Mouse (Mus musculus): ENCODE results near the gene Zkscan1.
A peak's percentile ranks its signal among the peaks of the same experiment; 100 is the strongest.

The Zkscan1 gene

GRCm38 (mm10) chr5:138117199-138118015 is 32.5 kb downstream of the Zkscan1 start:
- no peak for DNase-seq (ENCODE audit: inconsistent ontology term)

DNA sequence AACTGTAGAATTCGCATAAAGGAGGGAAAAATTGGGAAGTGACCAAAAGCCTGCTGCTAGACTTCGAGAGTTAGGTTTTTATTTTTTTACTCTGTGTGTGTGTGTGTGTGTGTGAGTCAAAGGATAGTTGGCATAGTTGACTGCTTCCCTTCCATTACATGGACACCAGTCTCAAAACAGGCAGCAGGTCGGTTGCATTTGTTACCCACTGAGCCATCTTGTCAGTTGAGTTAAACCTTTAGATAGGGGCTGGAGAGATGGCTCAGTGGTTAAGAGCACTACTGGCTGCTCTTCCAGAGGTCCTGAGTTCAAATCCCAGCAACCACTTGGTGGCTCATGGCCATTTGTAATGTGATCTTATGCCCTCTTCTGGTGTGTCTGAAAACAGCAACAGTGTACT is 33.2 kb downstream of the Zkscan1 start:
- no peak for DNase-seq (ENCODE audit: inconsistent ontology term)

DNA sequence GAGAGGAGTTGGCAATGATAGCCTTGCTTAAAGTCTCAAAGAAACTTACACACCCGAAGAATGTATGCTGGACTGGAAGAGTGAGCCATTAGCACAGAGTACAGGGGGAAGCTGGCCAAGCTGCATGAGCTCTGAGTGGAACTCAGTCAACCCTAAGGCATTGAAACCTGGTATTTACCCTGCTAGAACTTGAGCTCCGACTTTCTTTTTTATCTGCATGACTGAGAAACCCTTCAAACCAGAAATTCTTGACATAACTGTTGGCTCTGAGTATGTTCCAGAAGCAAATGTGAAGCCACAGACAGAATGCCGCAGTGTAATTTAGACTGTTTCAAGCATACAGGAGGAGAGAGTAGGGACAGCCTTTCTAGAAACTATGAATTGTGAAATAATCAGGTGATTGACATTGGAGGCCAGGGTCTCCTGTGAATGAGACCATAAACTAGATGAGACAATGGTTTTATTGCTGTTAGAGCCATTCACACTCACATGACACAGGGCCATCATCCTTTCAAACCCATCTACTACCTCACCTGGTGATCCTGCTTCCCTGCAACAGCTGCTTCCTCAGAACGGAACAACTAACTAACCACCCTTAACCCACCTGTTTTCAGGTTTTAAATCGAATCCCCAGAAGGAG is 47.7 kb downstream of the Zkscan1 start:
- DNase-seq (ENCODE audit: inconsistent ontology term) = peak; percentile 61

DNA sequence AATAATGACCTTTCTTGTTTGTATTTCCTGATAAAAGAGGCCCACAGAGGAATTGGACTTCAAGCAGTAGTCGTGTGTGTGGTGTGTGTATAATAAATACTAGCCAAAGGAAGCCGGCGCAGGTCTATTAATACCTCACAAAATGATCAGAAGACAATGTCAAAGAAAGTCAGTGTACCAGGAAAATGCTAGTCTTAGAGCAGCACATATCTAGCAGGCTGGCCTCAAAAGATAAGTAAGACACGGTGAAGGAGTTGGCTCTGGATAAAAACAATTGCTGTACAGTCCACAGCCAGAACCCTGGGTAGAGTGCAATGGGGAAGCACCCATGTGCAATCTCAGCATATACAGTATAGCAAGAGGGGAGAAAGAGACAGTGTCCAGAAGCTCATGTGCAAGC is 52.4 kb downstream of the Zkscan1 start:
- no peak for DNase-seq (ENCODE audit: inconsistent ontology term)

- DNase-seq (ENCODE audit: inconsistent ontology term) = peak; percentile 29
These were observed 53.2 kb downstream of the Zkscan1 start for GRCm38 (mm10) chr5:138137935-138138549.

GRCm38 (mm10) chr5:138138585-138138984 is 53.7 kb downstream of the Zkscan1 start:
- DNase-seq (ENCODE audit: inconsistent ontology term) = no peak

GRCm38 (mm10) chr5:138154390-138154789 is 69.5 kb downstream of the Zkscan1 start:
- no peak for DNase-seq (ENCODE audit: inconsistent ontology term)

DNA sequence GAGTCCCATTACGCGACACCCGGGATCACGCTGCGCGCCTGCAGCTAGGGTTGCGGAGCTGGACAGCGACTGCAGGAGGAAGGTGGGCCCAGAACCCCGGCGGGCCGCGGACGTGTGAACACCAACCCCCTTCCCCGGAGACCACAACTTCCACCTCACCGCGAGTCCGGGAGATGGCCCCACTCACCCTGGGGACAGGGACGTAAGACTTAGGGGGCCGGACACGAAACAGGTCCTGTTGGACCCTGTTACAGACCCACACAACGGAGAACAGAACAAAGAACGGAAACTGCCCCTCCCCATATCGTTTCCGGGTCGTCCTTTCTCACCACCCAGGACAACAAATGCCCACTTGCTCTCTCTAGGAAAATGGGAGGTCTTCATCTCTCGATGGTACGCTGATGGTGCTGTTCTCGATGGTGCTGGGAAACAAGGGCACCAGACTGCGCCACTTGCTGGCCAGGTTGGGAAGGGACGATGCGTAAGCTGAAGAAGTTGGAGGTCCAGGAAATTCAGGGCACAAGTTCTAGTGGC is 70.6 kb downstream of the Zkscan1 start, which contains the start of gene Zfp113:
Zfp113 (minus strand) TSS at position 302 of the 534 bp plus-strand sequence.
- peak; percentile 95 for DNase-seq (ENCODE audit: inconsistent ontology term)

Data from Muller cell, postnatal 12 days (primary cell).